Mouse (Mus musculus): Measurements from ENCODE around the gene Cacna1a. TPM values are rescaled to one million over a fixed set of nuclear protein-coding genes. Genes with fewer than 3 reads are reported as not detected.
A peak's percentile ranks its signal among the peaks of the same experiment; 100 is the strongest.

The Cacna1a gene
- polyA plus RNA-seq, 1 experiment from 2014 or later = 22.3 TPM

- Histone ChIP-seq H3K27ac (replicated peaks) (peak overlapping the region; percentile 87), H3K4me1 (replicated peaks) (peaks cover 31% of the 10 kb centered on the region), H3K9me3 (no peaks in the 10 kb centered on the region), H3K4me2 (peak overlapping the region; percentile 87), H3K27me3 (no peaks in the 10 kb centered on the region), H3K4me3 (peak overlapping the region; percentile 43), H3K9ac (peak overlapping the region; percentile 62), H3K36me3 (peaks cover 7% of the 10 kb centered on the region)
- 40% methylated on average over 8 of the region's 8 CpGs for WGBS
- no peak for ATAC-seq (ENCODE audit: low FRiP score, low read depth)
These were observed 249.8 kb downstream of the Cacna1a start for GRCm38 (mm10) chr8:84637946-84638554.

DNA sequence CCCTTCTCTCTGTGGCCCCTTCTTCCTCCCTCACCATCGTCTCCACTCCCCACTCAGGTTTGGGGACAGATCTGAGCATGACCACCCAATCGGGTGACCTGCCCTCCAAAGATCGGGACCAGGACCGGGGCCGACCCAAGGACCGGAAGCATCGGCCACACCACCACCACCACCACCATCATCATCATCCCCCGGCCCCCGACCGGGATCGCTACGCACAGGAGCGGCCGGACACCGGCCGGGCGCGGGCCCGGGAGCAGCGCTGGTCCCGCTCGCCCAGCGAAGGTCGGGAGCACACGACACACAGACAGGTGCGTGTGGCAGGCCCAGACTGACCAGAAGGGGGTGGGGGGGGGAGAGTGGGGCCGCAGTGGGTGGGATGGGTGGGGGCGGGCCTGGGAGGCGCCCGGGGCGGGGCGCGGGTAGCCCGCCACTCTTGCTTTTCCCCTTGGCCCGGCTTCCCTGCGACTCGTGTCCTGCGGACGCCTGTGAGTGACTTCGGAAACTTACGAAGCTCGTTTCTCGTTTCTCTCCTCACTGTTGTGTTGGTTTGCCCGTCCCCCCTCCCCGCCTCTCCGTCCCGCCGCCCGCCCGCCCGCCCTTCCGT lies 250.4 kb downstream of the Cacna1a start:
- WGBS = 2% methylated on average over 41 of the region's 52 CpGs
- H3K4me1 ChIP-seq (replicated peaks) = peaks cover 31% of the 10 kb centered on the region
- ATAC-seq (ENCODE audit: low FRiP score, low read depth) = peak; percentile 20

DNA sequence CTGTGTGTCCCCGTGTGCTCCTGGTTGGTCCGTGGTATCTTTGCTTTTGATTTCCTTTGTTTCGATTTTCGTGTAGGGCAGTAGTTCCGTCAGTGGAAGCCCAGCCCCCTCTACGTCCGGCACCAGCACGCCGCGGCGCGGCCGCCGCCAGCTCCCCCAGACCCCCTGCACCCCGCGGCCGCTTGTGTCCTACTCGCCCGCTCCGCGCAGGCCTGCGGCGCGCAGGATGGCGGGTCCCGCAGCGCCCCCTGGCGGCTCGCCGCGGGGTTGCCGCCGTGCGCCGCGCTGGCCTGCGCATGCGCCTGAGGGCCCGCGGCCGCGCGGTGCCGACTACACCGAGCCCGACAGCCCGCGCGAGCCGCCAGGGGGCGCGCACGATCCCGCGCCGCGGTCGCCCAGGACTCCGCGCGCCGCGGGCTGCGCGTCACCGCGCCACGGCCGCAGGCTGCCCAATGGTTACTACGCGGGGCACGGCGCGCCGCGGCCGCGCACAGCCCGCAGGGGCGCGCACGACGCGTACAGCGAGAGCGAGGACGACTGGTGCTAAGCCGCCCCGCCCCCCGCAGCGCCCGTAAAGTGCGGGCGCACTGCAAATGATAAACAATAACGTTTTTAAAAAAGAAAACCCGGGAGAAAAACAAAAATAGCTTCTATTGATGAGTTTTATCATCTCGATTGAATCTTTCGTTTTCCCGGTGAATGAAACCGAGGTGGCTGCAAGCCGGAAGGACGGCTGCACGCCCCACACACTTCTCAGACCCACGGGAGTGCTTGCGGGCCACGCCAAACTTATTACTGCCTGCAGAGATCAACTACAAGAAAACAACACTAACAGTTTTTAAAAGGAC lies 251.1 kb downstream of the Cacna1a start:
- Histone ChIP-seq H3K9ac (peak overlapping the region; percentile 62), H3K27me3 (no peaks in the 10 kb centered on the region), H3K4me1 (replicated peaks) (peaks cover 29% of the 10 kb centered on the region), H3K9me3 (no peaks in the 10 kb centered on the region), H3K4me2 (peak overlapping the region; percentile 87), H3K36me3 (no peaks in the 10 kb centered on the region), H3K27ac (replicated peaks) (peak overlapping the region; percentile 87), H3K4me3 (peak overlapping the region; percentile 43)
- under 1% methylated on average over 86 of the region's 106 CpGs for WGBS
- peak; percentile 93 for ATAC-seq (ENCODE audit: low FRiP score, low read depth)

More for the DNA sequence above, 250.4 kb downstream of the Cacna1a start:
- Histone ChIP-seq H3K27me3 (no peaks in the 10 kb centered on the region), H3K9me3 (no peaks in the 10 kb centered on the region), H3K4me3 (peak overlapping the region; percentile 43), H3K4me2 (peak overlapping the region; percentile 87), H3K9ac (peak overlapping the region; percentile 62), H3K27ac (replicated peaks) (peak overlapping the region; percentile 87), H3K36me3 (peaks cover under 1% of the 10 kb centered on the region)

DNA sequence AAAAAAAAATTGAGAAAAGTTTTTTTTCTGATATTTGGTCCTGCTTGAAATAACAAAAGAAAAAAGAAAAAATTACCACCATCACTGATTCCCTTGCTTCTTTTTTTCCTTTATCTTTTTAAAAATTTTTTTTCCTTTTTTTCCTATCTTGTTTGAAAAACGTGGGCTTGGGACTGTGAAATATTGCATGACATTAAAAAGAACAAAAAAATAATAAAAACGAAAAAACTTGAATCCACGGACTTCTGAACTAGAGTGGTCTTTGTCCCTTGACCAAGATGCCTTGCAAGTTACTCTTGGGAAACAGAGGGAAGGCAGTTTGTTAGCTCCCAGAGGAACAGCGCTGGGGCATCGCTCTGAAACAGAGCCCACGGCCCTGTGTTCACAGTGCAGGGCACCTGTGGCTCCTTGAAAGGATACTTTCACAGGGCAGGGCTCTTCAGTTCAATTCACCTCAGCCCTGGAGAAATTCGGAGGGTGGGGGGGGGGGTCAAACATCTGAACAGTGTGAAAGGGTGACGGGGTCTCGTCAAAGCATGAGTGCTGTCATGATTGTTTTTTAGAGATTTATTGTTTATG lies 251.9 kb downstream of the Cacna1a start:
- H3K9ac ChIP-seq = no peak overlapping the region
- peak overlapping the region; percentile 43 for H3K4me3 ChIP-seq
- H3K9me3 ChIP-seq = no peaks in the 10 kb centered on the region
- no peaks in the 10 kb centered on the region for H3K27me3 ChIP-seq
- H3K36me3 ChIP-seq = no peaks in the 10 kb centered on the region
- H3K4me1 ChIP-seq (replicated peaks) = peaks cover 22% of the 10 kb centered on the region
- H3K27ac ChIP-seq (replicated peaks) = peak overlapping the region; percentile 87; the same call in 1 of the 2 replicates
- peak overlapping the region; percentile 87 for H3K4me2 ChIP-seq
- WGBS = 26% methylated on average over 9 of the region's 9 CpGs
- no peak for ATAC-seq (ENCODE audit: low FRiP score, low read depth)

GRCm38 (mm10) chr8:84640617-84641294 lies 252.5 kb downstream of the Cacna1a start:
- Histone ChIP-seq H3K27me3 (no peaks in the 10 kb centered on the region), H3K4me1 (replicated peaks) (peaks cover 15% of the 10 kb centered on the region), H3K4me3 (no peak overlapping the region), H3K9me3 (no peaks in the 10 kb centered on the region), H3K9ac (no peak overlapping the region), H3K36me3 (no peaks in the 10 kb centered on the region), H3K27ac (replicated peaks) (no peak overlapping the region), H3K4me2 (no peak overlapping the region)
- ATAC-seq (ENCODE audit: low FRiP score, low read depth) = no peak
- 80% methylated on average over 7 of the region's 7 CpGs for WGBS

- H3K27me3 ChIP-seq = no peaks in the 10 kb centered on the region
- no peak overlapping the region for H3K9ac ChIP-seq
- H3K36me3 ChIP-seq = no peaks in the 10 kb centered on the region
- WGBS = 90% methylated on average over 1 of the region's 1 CpGs
- H3K4me2 ChIP-seq = no peak overlapping the region
- H3K27ac ChIP-seq (replicated peaks) = no peak overlapping the region
- no peaks in the 10 kb centered on the region for H3K9me3 ChIP-seq
- ATAC-seq (ENCODE audit: low FRiP score, low read depth) = no peak
- H3K4me1 ChIP-seq (replicated peaks) = peaks cover 11% of the 10 kb centered on the region
- H3K4me3 ChIP-seq = no peak overlapping the region
These were observed 253.5 kb downstream of the Cacna1a start for GRCm38 (mm10) chr8:84641578-84642361.

DNA sequence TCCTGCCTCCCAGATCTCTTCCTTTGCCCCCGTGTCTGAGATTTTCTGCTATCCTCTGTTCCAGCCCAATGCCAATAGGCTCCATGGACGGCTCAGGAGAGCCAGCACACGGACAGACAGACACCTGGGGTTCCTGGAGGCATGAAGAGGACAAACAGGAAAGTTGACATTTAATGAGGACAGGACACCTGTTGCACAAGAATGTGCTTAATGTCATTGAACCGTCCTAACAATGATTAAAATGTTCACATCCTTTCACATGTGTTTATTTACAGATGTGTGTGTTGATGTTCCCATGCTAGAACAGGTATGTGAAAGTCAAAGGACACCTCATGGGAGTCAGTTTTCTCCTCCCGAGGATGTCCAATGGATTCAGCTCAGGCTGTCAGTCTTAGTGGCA lies 254.8 kb downstream of the Cacna1a start:
- H3K27ac ChIP-seq (replicated peaks) = no peak overlapping the region
- H3K4me1 ChIP-seq (replicated peaks) = peaks cover 18% of the 10 kb centered on the region
- no peak for ATAC-seq (ENCODE audit: low FRiP score, low read depth)
- no peaks in the 10 kb centered on the region for H3K36me3 ChIP-seq
- H3K27me3 ChIP-seq = no peaks in the 10 kb centered on the region
- no peaks in the 10 kb centered on the region for H3K9me3 ChIP-seq
- H3K4me3 ChIP-seq = no peak overlapping the region
- H3K4me2 ChIP-seq = no peak overlapping the region
- WGBS = 79% methylated on average over 5 of the region's 5 CpGs
- H3K9ac ChIP-seq = no peak overlapping the region

DNA sequence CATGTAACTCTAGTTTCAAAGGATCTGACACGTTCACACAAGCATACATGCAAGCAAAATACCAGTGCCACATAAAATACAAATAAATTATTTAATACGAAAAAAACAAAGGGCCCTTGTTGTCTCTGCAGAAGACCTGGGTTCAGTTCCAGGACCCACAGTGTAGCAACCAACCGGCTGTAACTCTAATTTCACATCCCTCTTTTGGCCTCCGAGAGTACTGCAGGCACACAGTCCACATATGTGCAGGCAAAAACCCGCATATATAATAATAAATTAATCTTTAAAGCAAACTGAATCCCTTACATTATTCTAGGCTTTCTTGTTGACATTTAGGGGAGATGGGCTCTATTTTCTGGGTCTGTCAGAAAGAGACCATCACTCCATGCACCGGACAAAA lies 258.6 kb downstream of the Cacna1a start:
- no peak for ATAC-seq (ENCODE audit: low FRiP score, low read depth)
- no peak overlapping the region for H3K27ac ChIP-seq (replicated peaks)

GRCm38 (mm10) chr8:84647461-84647901 lies 259.2 kb downstream of the Cacna1a start:
- peak; percentile 76 for ATAC-seq (ENCODE audit: low FRiP score, low read depth)
- Histone ChIP-seq H3K4me3 (peak overlapping the region; percentile 30), H3K27ac (replicated peaks) (0 out of 2 replicates have a peak overlapping the region, but pooled peaks have one; percentile 3), H3K9ac (peak overlapping the region; percentile 30; the same call in 1 of the 2 replicates), H3K9me3 (no peaks in the 10 kb centered on the region), H3K4me1 (replicated peaks) (peaks cover 11% of the 10 kb centered on the region), H3K4me2 (peak overlapping the region; percentile 58), H3K36me3 (no peaks in the 10 kb centered on the region), H3K27me3 (no peaks in the 10 kb centered on the region)
- 2% methylated on average over 14 of the region's 14 CpGs for WGBS

More for the DNA sequence above, 258.6 kb downstream of the Cacna1a start:
- WGBS = 59% methylated on average over 6 of the region's 6 CpGs
- Histone ChIP-seq H3K36me3 (no peaks in the 10 kb centered on the region), H3K4me2 (peak overlapping the region; percentile 58), H3K4me3 (no peak overlapping the region), H3K27me3 (no peaks in the 10 kb centered on the region), H3K4me1 (replicated peaks) (peaks cover 11% of the 10 kb centered on the region), H3K9ac (no peak overlapping the region), H3K9me3 (no peaks in the 10 kb centered on the region)

GRCm38 (mm10) chr8:84650213-84650612 lies 262.0 kb downstream of the Cacna1a start:
- ATAC-seq (ENCODE audit: low FRiP score, low read depth) = 0 out of 2 replicates have a peak, but pooled peaks have one; percentile 23
- H3K4me2 ChIP-seq = no peak overlapping the region
- no peaks in the 10 kb centered on the region for H3K27me3 ChIP-seq
- H3K9ac ChIP-seq = no peak overlapping the region
- peaks cover 11% of the 10 kb centered on the region for H3K4me1 ChIP-seq (replicated peaks)
- 27% methylated on average over 3 of the region's 3 CpGs for WGBS
- H3K36me3 ChIP-seq = no peaks in the 10 kb centered on the region
- peak overlapping the region; percentile 48; the same call in 1 of the 2 replicates for H3K27ac ChIP-seq (replicated peaks)
- no peak overlapping the region for H3K4me3 ChIP-seq
- H3K9me3 ChIP-seq = no peaks in the 10 kb centered on the region
